Mouse (Mus musculus): ENCODE measurements around the gene Slc9a3. TPM values are rescaled to one million over a fixed set of nuclear protein-coding genes. Genes with fewer than 3 reads are reported as not detected.

Gene Slc9a3
- total and polyA plus RNA-seq, 2 experiments from 2014 or later = 0.67 TPM; not detected in 1

DNA sequence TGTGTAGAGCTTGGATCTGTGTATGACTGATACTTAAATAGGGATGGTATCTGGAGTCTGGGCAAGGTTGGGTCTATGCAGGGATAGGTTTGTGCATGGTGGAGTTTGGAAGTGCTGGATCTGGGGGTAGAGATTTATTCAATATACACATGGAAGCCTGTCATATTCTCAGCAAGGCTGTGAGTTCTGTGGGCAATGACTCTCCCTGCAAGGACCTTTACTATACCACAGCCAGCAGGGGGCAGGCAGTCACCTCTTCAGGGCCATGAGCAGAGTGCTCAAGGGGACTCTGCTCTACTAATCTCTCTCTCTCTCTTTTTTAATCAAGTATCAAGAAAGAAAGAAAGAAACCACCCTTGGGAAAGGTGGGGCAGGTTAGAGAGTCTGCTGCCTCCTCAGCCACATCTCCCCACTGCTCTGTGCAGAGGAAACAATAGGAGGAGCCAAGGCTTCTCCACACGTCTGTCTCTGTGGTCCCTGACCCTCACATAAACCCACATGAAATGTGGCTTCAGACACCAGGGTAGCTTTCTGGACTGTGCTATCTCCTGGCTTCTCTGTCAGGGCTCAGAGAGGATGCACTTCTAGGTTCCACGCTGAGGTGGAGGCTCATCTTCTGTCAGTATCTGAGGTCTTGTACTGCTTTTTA is 24.4 kb upstream of the Slc9a3 start:
- H3K27me3 ChIP-seq (ENCODE audit: control insufficient read depth, insufficient read depth, low read length) = no peaks in the 10 kb centered on the region
- peak; percentile 78 for DNase-seq (ENCODE audit: low spot score)
- TF ChIP-seq EP300 (IDR thresholded peaks at IDR 0.05; ENCODE audit: low read depth) (no peak), CTCF (IDR thresholded peaks at IDR 0.05; ENCODE audit: low read depth) (peak; percentile 90)
- H3K9me3 ChIP-seq (replicated peaks; ENCODE audit: control insufficient read depth, low read length) = no peaks in the 10 kb centered on the region
- peaks cover 12% of the 10 kb centered on the region for H3K4me1 ChIP-seq (ENCODE audit: control insufficient read depth, insufficient read depth)
- H3K27ac ChIP-seq (ENCODE audit: low read depth) = no peak overlapping the region
- no peak overlapping the region for H3K4me2 ChIP-seq (ENCODE audit: low read depth, low read length)
- no peak overlapping the region for H3K4me3 ChIP-seq (ENCODE audit: low read depth, low read length)
- 36% methylated on average over 2 of the region's 2 CpGs for WGBS
- ATAC-seq (ENCODE audit: insufficient read depth, low read depth) = peak; percentile 80
- no peaks in the 10 kb centered on the region for H3K36me3 ChIP-seq (replicated peaks; ENCODE audit: control insufficient read depth, insufficient read depth, low read length)
- no peak overlapping the region for H3K9ac ChIP-seq (replicated peaks; ENCODE audit: low read depth, low read length)

DNA sequence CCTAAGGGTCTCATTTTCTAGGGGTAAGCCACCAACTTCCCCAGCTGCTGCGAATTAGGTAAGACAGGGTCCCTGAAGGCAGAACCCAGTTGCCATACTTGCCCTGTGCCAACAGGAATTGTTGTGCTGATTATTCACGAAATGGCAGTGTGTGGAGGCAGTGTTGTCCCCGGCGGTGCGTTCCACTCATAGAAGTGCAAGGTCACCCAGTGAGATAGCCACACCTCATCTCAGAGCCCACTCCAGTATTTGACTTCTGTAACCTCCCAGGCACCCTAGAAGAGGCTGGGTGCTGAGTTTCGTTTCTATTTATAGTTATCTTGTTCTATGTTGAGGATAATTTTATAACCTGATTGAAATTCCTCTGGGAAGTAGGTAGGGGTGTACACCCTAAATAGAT is 22.3 kb upstream of the Slc9a3 start:
- DNase-seq (ENCODE audit: low spot score) = peak; percentile 65
- Histone ChIP-seq H3K27me3 (ENCODE audit: control insufficient read depth, insufficient read depth, low read length) (no peaks in the 10 kb centered on the region), H3K9me3 (replicated peaks; ENCODE audit: control insufficient read depth, low read length) (no peaks in the 10 kb centered on the region), H3K4me1 (ENCODE audit: control insufficient read depth, insufficient read depth) (peaks cover 11% of the 10 kb centered on the region), H3K9ac (replicated peaks; ENCODE audit: low read depth, low read length) (no peak overlapping the region), H3K4me3 (ENCODE audit: low read depth, low read length) (no peak overlapping the region), H3K36me3 (replicated peaks; ENCODE audit: control insufficient read depth, insufficient read depth, low read length) (no peaks in the 10 kb centered on the region), H3K4me2 (ENCODE audit: low read depth, low read length) (no peak overlapping the region), H3K27ac (ENCODE audit: low read depth) (peak overlapping the region; percentile 71)
- ATAC-seq (ENCODE audit: insufficient read depth, low read depth) = peak; percentile 80
- no peak for TF ChIP-seq CTCF (IDR thresholded peaks at IDR 0.05; ENCODE audit: low read depth)
- no peak for TF ChIP-seq EP300 (IDR thresholded peaks at IDR 0.05; ENCODE audit: low read depth)
- WGBS = 39% methylated on average over 6 of the region's 6 CpGs

DNA sequence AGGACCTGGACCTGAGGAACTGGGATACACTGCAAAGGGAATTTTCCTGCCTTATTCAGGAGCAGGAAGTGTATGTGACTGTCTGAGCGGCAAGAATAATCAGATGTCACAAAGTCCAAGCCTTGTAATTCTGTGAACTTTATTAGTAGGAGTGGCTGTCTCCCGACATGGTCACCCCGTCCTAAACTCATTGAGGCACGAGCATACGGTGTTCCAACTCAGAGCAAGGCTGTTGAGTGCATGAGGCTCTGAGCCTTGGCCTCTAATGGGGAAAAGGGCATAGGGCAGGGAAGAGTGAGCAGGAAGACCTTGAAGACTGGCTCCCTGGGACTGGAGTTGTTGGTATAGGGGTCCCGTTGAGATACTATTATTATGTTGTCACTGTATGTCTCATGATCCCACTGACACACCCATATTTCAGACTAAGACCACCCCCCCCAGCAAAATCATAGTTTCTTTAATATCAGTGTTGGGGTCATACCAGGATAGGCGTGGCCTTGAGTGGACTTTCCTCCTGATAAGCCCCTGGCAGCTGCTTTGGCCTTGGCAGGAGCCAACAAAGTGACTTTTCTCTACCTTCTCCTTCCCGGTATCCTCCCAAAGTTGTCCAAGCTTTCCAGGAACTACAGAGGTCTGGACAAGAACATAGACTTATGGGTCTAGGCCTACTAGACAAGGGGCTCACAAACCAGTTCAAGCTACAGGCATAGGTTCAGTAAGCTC is 19.0 kb upstream of the Slc9a3 start:
- H3K27ac ChIP-seq (ENCODE audit: low read depth) = no peak overlapping the region
- WGBS = 76% methylated on average over 8 of the region's 8 CpGs
- no peaks in the 10 kb centered on the region for H3K9me3 ChIP-seq (replicated peaks; ENCODE audit: control insufficient read depth, low read length)
- no peak overlapping the region for H3K9ac ChIP-seq (replicated peaks; ENCODE audit: low read depth, low read length)
- no peak overlapping the region for H3K4me3 ChIP-seq (ENCODE audit: low read depth, low read length)
- no peak for TF ChIP-seq EP300 (IDR thresholded peaks at IDR 0.05; ENCODE audit: low read depth)
- TF ChIP-seq CTCF (IDR thresholded peaks at IDR 0.05; ENCODE audit: low read depth) = no peak
- DNase-seq (ENCODE audit: low spot score) (no peak), ATAC-seq (ENCODE audit: insufficient read depth, low read depth) (no peak)
- peaks cover 11% of the 10 kb centered on the region for H3K4me1 ChIP-seq (ENCODE audit: control insufficient read depth, insufficient read depth)
- no peak overlapping the region for H3K4me2 ChIP-seq (ENCODE audit: low read depth, low read length)
- no peaks in the 10 kb centered on the region for H3K27me3 ChIP-seq (ENCODE audit: control insufficient read depth, insufficient read depth, low read length)
- no peaks in the 10 kb centered on the region for H3K36me3 ChIP-seq (replicated peaks; ENCODE audit: control insufficient read depth, insufficient read depth, low read length)

DNA sequence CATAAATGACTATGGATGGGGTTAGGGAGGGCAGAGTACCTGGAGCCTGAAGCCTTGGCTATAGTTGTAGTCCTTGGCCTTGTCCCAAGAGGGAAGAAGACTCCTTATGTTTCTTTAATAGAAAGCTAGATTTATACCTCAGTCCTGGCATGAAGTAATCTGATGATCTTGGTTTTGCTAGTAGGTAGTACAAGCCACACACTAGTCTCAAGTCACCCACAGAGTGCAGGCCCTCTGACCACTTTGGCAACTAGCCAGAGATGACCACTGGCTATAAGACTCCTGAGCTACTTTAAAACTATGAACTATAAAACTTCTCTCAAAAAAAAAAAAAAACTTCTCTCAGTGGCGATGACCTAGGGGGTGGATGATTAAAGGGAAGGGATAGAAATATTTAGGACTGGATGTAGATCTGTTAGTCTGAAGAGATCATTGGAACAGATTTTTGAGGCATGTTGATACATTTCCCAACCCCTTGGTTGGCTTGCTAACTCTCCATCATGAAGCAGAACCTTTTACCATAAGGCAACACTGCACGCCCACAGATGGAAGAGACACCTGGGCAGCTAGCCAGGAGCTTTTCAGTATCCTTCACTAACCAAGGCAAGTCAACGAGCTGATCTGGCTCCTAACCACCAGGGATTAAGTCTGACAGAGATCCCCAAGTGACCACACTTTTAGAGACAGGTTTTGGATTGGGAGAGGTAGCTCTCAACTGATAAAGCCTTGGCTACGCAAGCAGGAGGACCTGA is 18.2 kb upstream of the Slc9a3 start:
- DNase-seq (ENCODE audit: low spot score) = no peak
- Histone ChIP-seq H3K9ac (replicated peaks; ENCODE audit: low read depth, low read length) (no peak overlapping the region), H3K27me3 (ENCODE audit: control insufficient read depth, insufficient read depth, low read length) (no peaks in the 10 kb centered on the region), H3K4me2 (ENCODE audit: low read depth, low read length) (no peak overlapping the region), H3K27ac (ENCODE audit: low read depth) (no peak overlapping the region), H3K9me3 (replicated peaks; ENCODE audit: control insufficient read depth, low read length) (no peaks in the 10 kb centered on the region), H3K4me1 (ENCODE audit: control insufficient read depth, insufficient read depth) (peaks cover 11% of the 10 kb centered on the region), H3K36me3 (replicated peaks; ENCODE audit: control insufficient read depth, insufficient read depth, low read length) (no peaks in the 10 kb centered on the region), H3K4me3 (ENCODE audit: low read depth, low read length) (no peak overlapping the region)
- WGBS = 65% methylated on average over 4 of the region's 4 CpGs
- ATAC-seq (ENCODE audit: insufficient read depth, low read depth) = no peak
- TF ChIP-seq EP300 (IDR thresholded peaks at IDR 0.05; ENCODE audit: low read depth) (no peak), CTCF (IDR thresholded peaks at IDR 0.05; ENCODE audit: low read depth) (no peak)

DNA sequence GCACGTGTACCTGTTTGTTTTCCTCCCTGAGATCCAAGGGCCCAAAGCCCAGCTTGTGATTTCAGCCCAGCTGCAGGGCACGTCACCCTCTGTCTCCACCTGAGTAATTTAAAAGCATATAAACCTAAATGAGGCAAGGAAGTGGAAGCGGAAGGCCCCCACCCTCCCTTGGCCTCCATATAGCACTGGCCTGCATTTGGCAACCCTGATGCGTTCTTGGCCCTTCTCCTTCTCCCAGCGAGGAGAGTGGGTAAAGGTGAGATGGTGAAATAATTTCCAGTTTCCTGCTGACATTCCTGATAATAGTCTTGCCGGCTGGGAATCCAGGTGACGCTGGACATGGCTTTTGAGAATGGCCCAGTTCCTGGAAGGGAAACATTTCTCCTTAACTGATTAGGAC is 16.8 kb upstream of the Slc9a3 start:
- Histone ChIP-seq H3K9me3 (replicated peaks; ENCODE audit: control insufficient read depth, low read length) (no peaks in the 10 kb centered on the region), H3K4me3 (ENCODE audit: low read depth, low read length) (no peak overlapping the region), H3K27ac (ENCODE audit: low read depth) (no peak overlapping the region), H3K4me2 (ENCODE audit: low read depth, low read length) (no peak overlapping the region), H3K9ac (replicated peaks; ENCODE audit: low read depth, low read length) (no peak overlapping the region), H3K27me3 (ENCODE audit: control insufficient read depth, insufficient read depth, low read length) (no peaks in the 10 kb centered on the region), H3K4me1 (ENCODE audit: control insufficient read depth, insufficient read depth) (peaks cover 12% of the 10 kb centered on the region), H3K36me3 (replicated peaks; ENCODE audit: control insufficient read depth, insufficient read depth, low read length) (no peaks in the 10 kb centered on the region)
- ATAC-seq (ENCODE audit: insufficient read depth, low read depth) (no peak), DNase-seq (ENCODE audit: low spot score) (no peak)
- 75% methylated on average over 7 of the region's 7 CpGs for WGBS
- TF ChIP-seq CTCF (IDR thresholded peaks at IDR 0.05; ENCODE audit: low read depth) (no peak), EP300 (IDR thresholded peaks at IDR 0.05; ENCODE audit: low read depth) (no peak)

Data from heart, postnatal 0 days (tissue).